Mouse (Mus musculus) megakaryocyte, adult 5-6 weeks (primary cell): ENCODE results near the gene Tmem33. TPM values are rescaled to one million over a fixed set of nuclear protein-coding genes. Genes with fewer than 3 reads are reported as not detected.

Experiments used
- ATAC-seq: 2 replicates; pipeline ENCODE4 v1.8.0; 2016; ENCODE audit warnings: mild to moderate bottlenecking, inconsistent platforms; ENCODE audit not compliant: poor library complexity, severe bottlenecking
- total RNA-seq, 2 experiments: library from RNA; stranded (forward) in 1 of 2; stranded (reverse) in 1 of 2; fragments of 153-499, 151-499 nt in 1 of 2; fragments of 221-1000, 200-1000 nt in 1 of 2; gene quantifications; 2 replicates each; pipeline versions ENCODE4 v1.2.3 to v1.2.4; 2015 to 2017

The Tmem33 gene
- total RNA-seq, 2 experiments from 2014 or later = 38.6 to 105 TPM

GRCm38 (mm10) chr5:67255664-67256063, 4.7 kb upstream of the Tmem33 start:
- ATAC-seq = no peak

- no peak for ATAC-seq
Observed at GRCm38 (mm10) chr5:67258473-67258872, 1.9 kb upstream of the Tmem33 start.

- ATAC-seq = no peak
Observed at GRCm38 (mm10) chr5:67260159-67260530, 220 bp upstream of the Tmem33 start.

- no peak for ATAC-seq
Observed at GRCm38 (mm10) chr5:67262964-67263363, 2.6 kb downstream of the Tmem33 start.

GRCm38 (mm10) chr5:67266106-67266505, 5.7 kb downstream of the Tmem33 start:
- no peak for ATAC-seq

- ATAC-seq = no peak
Observed at GRCm38 (mm10) chr5:67269309-67269708, 8.9 kb downstream of the Tmem33 start.

- no peak for ATAC-seq
Observed at GRCm38 (mm10) chr5:67279407-67279806, 19.0 kb downstream of the Tmem33 start.

GRCm38 (mm10) chr5:67279840-67280239, 19.5 kb downstream of the Tmem33 start:
- ATAC-seq = no peak

GRCm38 (mm10) chr5:67280400-67280799, 20.0 kb downstream of the Tmem33 start:
- ATAC-seq = 0 out of 2 replicates have a peak, but pooled peaks have one; percentile 33

GRCm38 (mm10) chr5:67295029-67295428, 34.7 kb downstream of the Tmem33 start:
- no peak for ATAC-seq

GRCm38 (mm10) chr5:67295682-67296081, 35.3 kb downstream of the Tmem33 start:
- peak; percentile 48 for ATAC-seq

- ATAC-seq = no peak
Observed at GRCm38 (mm10) chr5:67296171-67296570, 35.8 kb downstream of the Tmem33 start.

- ATAC-seq = peak; percentile 60
Observed at GRCm38 (mm10) chr5:67297026-67297813, 36.9 kb downstream of the Tmem33 start.

GRCm38 (mm10) chr5:67299847-67300412, 39.6 kb downstream of the Tmem33 start:
- ATAC-seq = no peak

GRCm38 (mm10) chr5:67300926-67301597, 40.7 kb downstream of the Tmem33 start:
- ATAC-seq = no peak

- peak; percentile 52 for ATAC-seq
Observed at GRCm38 (mm10) chr5:67301722-67302331, 41.5 kb downstream of the Tmem33 start.

- ATAC-seq = no peak
Observed at GRCm38 (mm10) chr5:67303816-67304215, 43.5 kb downstream of the Tmem33 start.

GRCm38 (mm10) chr5:67306698-67307521, 46.5 kb downstream of the Tmem33 start, which contains the start of gene Slc30a9:
Gene Slc30a9 (plus strand): TSS chr5:67306955.
- peak; percentile 93 for ATAC-seq

GRCm38 (mm10) chr5:67307659-67308222, 47.4 kb downstream of the Tmem33 start:
- no peak for ATAC-seq
